Mouse (Mus musculus) stomach, embryonic 14.5 days (tissue): ENCODE measurements around the gene Fermt3. TPM values are rescaled to one million over a fixed set of nuclear protein-coding genes. Genes with fewer than 3 reads are reported as not detected.

Experiments used
- ATAC-seq: fragments of 200-750 bp; cut with Nextera tagmentation; 2 replicates; pipeline ENCODE4 v1.8.0; 2017; ENCODE audit warnings: low read depth, moderate TSS enrichment; ENCODE audit not compliant: insufficient number of reproducible peaks, insufficient read depth, low FRiP score
- H3K27ac ChIP-seq: fragments of 300-500 bp; sonication (generic); 2 replicates; pipeline ENCODE4 v1.5.1; 2014; ENCODE audit warnings: mild to moderate bottlenecking, low read length, moderate library complexity, mixed read lengths
- H3K27me3 ChIP-seq: fragments of 300-500 bp; sonication (generic); 2 replicates; pipeline ENCODE4 v1.6.1; 2014; ENCODE audit warnings: low read length, control low read depth, mixed read lengths; ENCODE audit not compliant: control insufficient read depth, insufficient read depth
- H3K36me3 ChIP-seq: fragments of 300-500 bp; sonication (generic); 2 replicates; pipeline ENCODE4 v1.6.1; 2014; ENCODE audit warnings: mild to moderate bottlenecking, control low read depth, low read length, moderate library complexity, mixed read lengths; ENCODE audit not compliant: control insufficient read depth, insufficient read depth
- H3K4me1 ChIP-seq: fragments of 300-500 bp; sonication (generic); 2 replicates; pipeline ENCODE4 v1.6.1; 2014; ENCODE audit warnings: low read length, control low read depth, mixed read lengths; ENCODE audit not compliant: control insufficient read depth, insufficient read depth
- H3K4me2 ChIP-seq: fragments of 300-500 bp; sonication (generic); replicated peaks from 2 replicates; pipeline ENCODE4 v1.6.1; 2014; ENCODE audit warnings: low read depth, low read length, control low read depth
- H3K4me3 ChIP-seq: fragments of 300-500 bp; sonication (generic); 2 replicates; pipeline ENCODE4 v1.5.1; 2014; ENCODE audit warnings: low read depth, low read length, control low read depth
- H3K9ac ChIP-seq: fragments of 300-500 bp; sonication (generic); replicated peaks from 2 replicates; pipeline ENCODE4 v1.6.1; 2014; ENCODE audit warnings: low read depth, mild to moderate bottlenecking, control low read depth, low read length, moderate library complexity, mixed read lengths
- H3K9me3 ChIP-seq: fragments of 300-500 bp; sonication (generic); 2 replicates; pipeline ENCODE4 v1.6.1; 2016; ENCODE audit warnings: low read depth, low read length, control low read depth; ENCODE audit not compliant: control insufficient read depth
- WGBS: fragments of 180-500 bp; shearing (Covaris S2); extraction: QIAGEN DNeasy Blood & Tissue Kit; methylation state at CpG from one replicate; pipeline ENCODE4 v1.1.7; 2014; 5-methylcytosine and 5-hydroxymethylcytosine counted together
- polyA plus RNA-seq: library from polyadenylated mRNA; unstranded; fragments of >200 nt; fragmentation: Nextera tagmentation; extraction: Ambion mirVana; gene quantifications from 2 replicates; pipeline ENCODE4 v1.2.1, GENCODE M21; 2014

Fermt3 gene
- polyA plus RNA-seq, 1 experiment from 2014 or later, result 8.2 TPM

DNA sequence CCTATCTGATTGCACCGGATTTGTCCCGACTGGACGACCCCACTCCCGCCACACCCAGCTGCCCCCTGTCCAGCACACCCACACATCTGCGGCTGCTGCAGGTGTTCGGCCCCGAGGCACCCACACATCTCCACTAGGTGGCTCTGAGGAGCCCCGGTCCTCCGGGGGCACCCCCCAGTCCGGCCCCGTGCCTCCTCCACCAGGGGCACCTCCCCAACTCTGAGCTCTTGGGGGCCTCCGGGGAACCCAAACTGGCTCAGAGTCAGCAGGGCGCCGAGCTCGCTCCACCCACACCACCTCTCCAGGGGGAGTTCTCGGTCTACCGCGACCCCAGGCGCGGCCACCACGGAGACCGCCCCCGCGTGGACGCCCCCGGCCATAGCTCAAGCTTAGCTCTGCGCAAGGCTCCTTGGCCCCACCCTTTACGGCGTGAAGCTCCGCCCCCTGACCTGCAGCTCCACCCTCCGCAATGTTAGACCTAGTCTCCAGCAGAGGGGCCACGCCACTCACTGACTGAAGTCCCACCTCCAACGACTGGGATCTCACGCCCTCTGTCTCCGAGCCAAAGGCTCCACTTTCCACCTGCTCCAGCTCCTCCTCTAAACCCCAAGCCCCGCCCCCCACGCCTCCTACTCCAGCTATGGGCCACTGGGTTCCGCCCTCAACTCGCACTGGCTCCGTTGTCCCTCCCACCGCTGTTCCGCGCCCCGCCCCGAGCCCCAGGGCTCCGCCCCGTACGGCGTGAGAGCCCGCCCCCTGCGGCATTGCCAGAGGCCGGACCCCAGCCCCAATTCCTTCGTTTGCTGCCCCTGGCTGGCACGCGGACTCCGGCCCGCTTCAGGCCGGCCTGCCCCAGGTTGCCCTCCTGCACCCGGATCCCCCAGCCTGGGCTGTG is 39.5 kb downstream of the Fermt3 start:
- H3K4me1 ChIP-seq, result peaks cover 30% of the 10 kb centered on the region
- peak overlapping the region; percentile 82 for H3K27ac ChIP-seq
- H3K27me3 ChIP-seq, result no peaks in the 10 kb centered on the region
- H3K9me3 ChIP-seq, result no peaks in the 10 kb centered on the region
- peak overlapping the region; percentile 67 for H3K4me3 ChIP-seq
- H3K4me2 ChIP-seq, result peak overlapping the region; percentile 76
- peaks cover 28% of the 10 kb centered on the region for H3K36me3 ChIP-seq
- peak; percentile 89 for ATAC-seq
- peak overlapping the region; percentile 60 for H3K9ac ChIP-seq
- WGBS, result under 1% methylated on average over 58 of the region's 59 CpGs

GRCm38 (mm10) chr19:6979001-6979479 is 40.2 kb downstream of the Fermt3 start:
- H3K9me3 ChIP-seq, result no peaks in the 10 kb centered on the region
- H3K36me3 ChIP-seq, result peaks cover 27% of the 10 kb centered on the region
- WGBS, result 8% methylated on average over 11 of the region's 11 CpGs

DNA sequence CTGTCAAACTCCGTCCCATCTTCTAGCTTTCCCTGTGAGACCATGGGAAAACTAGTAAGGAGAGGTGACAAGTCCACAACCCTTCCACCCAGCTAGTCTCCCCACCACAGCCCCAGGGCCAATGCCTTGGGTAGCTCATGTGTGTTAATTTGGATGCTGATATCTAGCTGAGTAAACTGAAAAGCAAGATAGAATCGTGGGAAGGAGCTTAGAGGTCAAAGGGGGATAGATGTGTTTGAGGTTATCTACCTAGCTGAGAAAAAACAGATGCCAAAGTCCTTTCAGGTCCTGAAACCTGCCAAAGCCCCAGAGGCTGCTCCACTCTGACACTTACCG is 40.7 kb downstream of the Fermt3 start:
- H3K36me3 ChIP-seq, result peaks cover 23% of the 10 kb centered on the region
- H3K4me2 ChIP-seq, result peak overlapping the region; percentile 76
- WGBS, result 29% methylated on average over 3 of the region's 3 CpGs
- H3K9me3 ChIP-seq, result no peaks in the 10 kb centered on the region
- peak overlapping the region; percentile 60; the same call in 1 of the 2 replicates for H3K9ac ChIP-seq
- no peaks in the 10 kb centered on the region for H3K27me3 ChIP-seq
- no peak for ATAC-seq
- H3K4me1 ChIP-seq, result peaks cover 34% of the 10 kb centered on the region
- H3K27ac ChIP-seq, result peak overlapping the region; percentile 41
- H3K4me3 ChIP-seq, result peak overlapping the region; percentile 67

More at GRCm38 (mm10) chr19:6979001-6979479, 40.2 kb downstream of the Fermt3 start:
- H3K4me2 ChIP-seq, result peak overlapping the region; percentile 76
- H3K4me3 ChIP-seq, result peak overlapping the region; percentile 67
- H3K9ac ChIP-seq, result peak overlapping the region; percentile 60
- peak overlapping the region; percentile 66 for H3K27ac ChIP-seq
- ATAC-seq, result no peak
- peaks cover 30% of the 10 kb centered on the region for H3K4me1 ChIP-seq
- H3K27me3 ChIP-seq, result no peaks in the 10 kb centered on the region

GRCm38 (mm10) chr19:6977759-6978638 is 41.3 kb downstream of the Fermt3 start:
- H3K27me3 ChIP-seq, result no peaks in the 10 kb centered on the region
- 80% methylated on average over 13 of the region's 13 CpGs for WGBS
- no peak for ATAC-seq
- H3K4me3 ChIP-seq, result 0 out of 2 replicates have a peak overlapping the region, but pooled peaks have one; percentile 67
- H3K4me2 ChIP-seq, result peak overlapping the region; percentile 76; the same call in 1 of the 2 replicates
- 0 out of 2 replicates have a peak overlapping the region, but pooled peaks have one; percentile 60 for H3K9ac ChIP-seq
- peaks cover 34% of the 10 kb centered on the region for H3K4me1 ChIP-seq
- peak overlapping the region; percentile 41 for H3K27ac ChIP-seq
- H3K9me3 ChIP-seq, result no peaks in the 10 kb centered on the region
- H3K36me3 ChIP-seq, result peaks cover 21% of the 10 kb centered on the region

GRCm38 (mm10) chr19:6975537-6976521 is 43.4 kb downstream of the Fermt3 start, which contains the start of gene Plcb3:
Gene Plcb3, minus strand, starts transcription at chr19:6976470.
- Histone ChIP-seq H3K4me1 (peaks cover 38% of the 10 kb centered on the region), H3K36me3 (peaks cover 13% of the 10 kb centered on the region), H3K9me3 (no peaks in the 10 kb centered on the region), H3K4me2 (peak within 1 kb of the TSS; percentile 93), H3K27ac (peak within 1 kb of the TSS; percentile 94), H3K4me3 (peak within 1 kb of the TSS; percentile 77), H3K27me3 (no peaks in the 10 kb centered on the region), H3K9ac (peak within 1 kb of the TSS; percentile 82)
- ATAC-seq, result no peak
- WGBS, result under 1% methylated on average over 16 of the region's 16 CpGs

GRCm38 (mm10) chr19:6974211-6975205 is 44.8 kb downstream of the Fermt3 start, which contains the start of gene Ppp1r14b:
Gene Ppp1r14b, plus strand, starts transcription at chr19:6974968.
- Histone ChIP-seq H3K36me3 (peaks cover 13% of the 10 kb centered on the region), H3K4me2 (peak within 1 kb of the TSS; percentile 93), H3K9me3 (no peaks in the 10 kb centered on the region), H3K4me3 (peak within 1 kb of the TSS; percentile 77), H3K4me1 (peaks cover 49% of the 10 kb centered on the region), H3K27ac (peak within 1 kb of the TSS; percentile 94), H3K27me3 (no peaks in the 10 kb centered on the region), H3K9ac (peak within 1 kb of the TSS; percentile 82)
- under 1% methylated on average over 81 of the region's 84 CpGs for WGBS
- ATAC-seq, result peak; percentile 60
